Mouse (Mus musculus): ENCODE data around the gene Cdc5l.

- TF ChIP-seq CTCF (IDR thresholded peaks at IDR 0.05; ENCODE audit: insufficient read depth, low read depth, low read length) (no peak), POLR2A (IDR thresholded peaks at IDR 0.05; ENCODE audit: insufficient read depth, low read depth, low read length) (no peak)
These were observed 68.7 kb downstream of the Cdc5l start for GRCm38 (mm10) chr17:45364871-45365270.

Data from olfactory bulb, adult 2 months (tissue).